ENCODE assay signal across 1 mouse cellular context in the genomic region with DNA sequence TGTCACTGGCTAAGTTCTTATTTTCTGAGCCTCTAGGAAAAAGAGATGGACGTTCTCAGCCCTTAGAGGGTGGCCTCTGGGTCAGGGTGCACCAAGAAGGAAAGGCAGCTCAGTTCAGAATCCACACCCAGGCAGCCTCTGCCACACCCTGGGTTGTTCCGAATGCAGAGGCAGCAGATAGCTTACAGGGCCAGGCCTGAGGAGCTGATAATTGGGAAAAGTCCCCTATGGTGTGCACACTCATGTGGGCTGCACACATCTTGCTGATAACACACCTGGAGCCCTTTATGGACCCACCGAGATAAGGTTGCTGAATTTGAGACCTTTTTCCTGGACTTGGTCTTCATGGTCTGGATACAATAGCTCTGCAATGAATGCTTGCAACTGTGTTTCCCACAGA.
TF ChIP-seq lines count a peak whose summit lies in the region.

No protein-coding gene starts in this region.

TF ChIP-seq in MEL, 35 proteins besides CTCF, POLR2A, EP300 and RAD21 (continued from another document):
- TF ChIP-seq MAX (IDR thresholded peaks at IDR 0.05; ENCODE audit: low read length) (peak; percentile 44), TCF12 (IDR thresholded peaks at IDR 0.05; ENCODE audit: low read depth, low read length) (peak; percentile 95), SMC3 (IDR thresholded peaks at IDR 0.05; ENCODE audit: low read depth, low read length) (no peak), HCFC1 (IDR thresholded peaks at IDR 0.05; ENCODE audit: low read depth, low read length) (no peak), MEF2A (IDR thresholded peaks at IDR 0.05; ENCODE audit: extremely low read depth, insufficient replicate concordance, low read depth, low read length, poor library complexity, severe bottlenecking) (no peak)
